24 mouse cellular contexts compared by ENCODE assay signal in genomic region chr7:72490161-72490560, GRCm38 (mm10).
"Had no signal": no experiment of that assay in that cellular context is flagged by ENCODE, and none has a peak within 500 bp of the region (broad histone marks: within the 10 kb centered on the region; RNA-seq: fewer than 3 reads in every experiment).

No protein-coding gene starts in this region.

- H3K36me3 ChIP-seq: heart, embryonic 10.5 days; heart, embryonic 12.5 days; hindbrain, embryonic 10.5 days; hindbrain, embryonic 12.5 days; intestine, embryonic 15.5 days; limb, embryonic 10.5 days; limb, embryonic 12.5 days; liver, embryonic 12.5 days had no signal

- H3K27me3 ChIP-seq: heart, embryonic 12.5 days; hindbrain, embryonic 12.5 days; intestine, embryonic 15.5 days; limb, embryonic 12.5 days; liver, embryonic 12.5 days had no signal

- H3K9ac ChIP-seq: heart, embryonic 12.5 days; hindbrain, embryonic 12.5 days; hindbrain, embryonic 14.5 days; intestine, embryonic 15.5 days; limb, embryonic 12.5 days; liver, embryonic 12.5 days; liver, embryonic 14.5 days had no signal

- H3K27ac ChIP-seq: gastrocnemius, adult 2 months; heart, embryonic 10.5 days; hindbrain, embryonic 10.5 days; hindbrain, embryonic 12.5 days; hindbrain, embryonic 14.5 days; intestine, embryonic 15.5 days; layer of hippocampus, adult 2 months; left cerebral cortex, adult 2 months; limb, embryonic 10.5 days; limb, embryonic 12.5 days; liver, embryonic 12.5 days; liver, embryonic 14.5 days had no signal

- H3K4me3 ChIP-seq: gastrocnemius, adult 2 months; heart, embryonic 10.5 days; heart, embryonic 12.5 days; hindbrain, embryonic 10.5 days; hindbrain, embryonic 12.5 days; intestine, embryonic 15.5 days; layer of hippocampus, adult 2 months; left cerebral cortex, adult 2 months; limb, embryonic 10.5 days; limb, embryonic 12.5 days; liver, embryonic 12.5 days had no signal

- H3K4me1 ChIP-seq: heart, embryonic 10.5 days; heart, embryonic 12.5 days; hindbrain, embryonic 10.5 days; hindbrain, embryonic 12.5 days; intestine, embryonic 15.5 days; limb, embryonic 10.5 days; limb, embryonic 12.5 days; liver, embryonic 12.5 days had no signal

- H3K9me3 ChIP-seq: heart, embryonic 10.5 days; heart, embryonic 12.5 days; hindbrain, embryonic 10.5 days; hindbrain, embryonic 12.5 days; intestine, embryonic 15.5 days; limb, embryonic 10.5 days; limb, embryonic 12.5 days; liver, embryonic 12.5 days had no signal

- H3K4me2 ChIP-seq: heart, embryonic 12.5 days; hindbrain, embryonic 12.5 days; hindbrain, embryonic 14.5 days; intestine, embryonic 15.5 days; limb, embryonic 12.5 days; liver, embryonic 12.5 days had no signal

- ATAC-seq: hindbrain, embryonic 16.5 days; inflammation-experienced regulatory T-cells, adult 6 months; intestine, embryonic 15.5 days; intestine, postnatal 0 days; liver, embryonic 12.5 days had no signal

- DNase-seq: gastrocnemius, adult 2 months; gastrocnemius, postnatal 10 days; gastrocnemius, postnatal 25 days; heart, adult 18-20 months; heart, postnatal 10 days; heart, postnatal 4 days; kidney, postnatal 10 days; kidney, postnatal 25 days; liver had no signal
